Mouse (Mus musculus): ENCODE results near the gene Trappc11. TPM values are rescaled to one million over a fixed set of nuclear protein-coding genes. Genes with fewer than 3 reads are reported as not detected.

Gene Trappc11
- polyA plus RNA-seq, 1 experiment from 2014 or later: 14.7 TPM

DNA sequence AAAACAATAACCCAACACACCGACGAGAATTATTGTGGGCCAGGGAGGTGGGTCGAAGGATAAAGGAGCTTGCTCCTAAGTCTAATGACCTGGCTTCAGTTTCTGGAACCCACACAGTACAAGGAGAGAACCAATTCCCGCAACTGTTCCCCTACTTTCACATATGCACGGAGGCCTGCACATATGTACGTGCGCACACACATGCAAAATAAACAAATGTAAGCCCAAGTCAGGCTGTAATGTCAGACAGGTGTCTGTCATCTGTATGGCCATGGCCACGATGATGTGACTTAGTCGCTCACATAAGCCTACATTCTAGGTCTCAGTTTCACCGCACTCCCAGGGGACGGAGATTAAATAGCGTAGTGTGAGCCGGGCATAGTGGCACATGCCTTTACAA is 30.7 kb downstream of the Trappc11 start:
- Histone ChIP-seq H3K4me3 (ENCODE audit: low read depth, low read length) (no peak overlapping the region), H3K4me2 (ENCODE audit: low read depth, low read length) (no peak overlapping the region), H3K36me3 (ENCODE audit: control insufficient read depth, insufficient read depth) (peaks cover 14% of the 10 kb centered on the region), H3K27ac (ENCODE audit: low read length) (no peak overlapping the region), H3K27me3 (ENCODE audit: control insufficient read depth, insufficient read depth, low read depth, low read length) (no peaks in the 10 kb centered on the region), H3K9me3 (replicated peaks; ENCODE audit: control insufficient read depth, low read length) (no peaks in the 10 kb centered on the region), H3K4me1 (ENCODE audit: control insufficient read depth, low read depth, low read length) (no peaks in the 10 kb centered on the region), H3K9ac (ENCODE audit: low read depth, low read length) (no peak overlapping the region)
- WGBS (ENCODE audit: insufficient replicate concordance): 87% methylated on average over 13 of the region's 13 CpGs
- no peak for ATAC-seq (ENCODE audit: low read depth)

DNA sequence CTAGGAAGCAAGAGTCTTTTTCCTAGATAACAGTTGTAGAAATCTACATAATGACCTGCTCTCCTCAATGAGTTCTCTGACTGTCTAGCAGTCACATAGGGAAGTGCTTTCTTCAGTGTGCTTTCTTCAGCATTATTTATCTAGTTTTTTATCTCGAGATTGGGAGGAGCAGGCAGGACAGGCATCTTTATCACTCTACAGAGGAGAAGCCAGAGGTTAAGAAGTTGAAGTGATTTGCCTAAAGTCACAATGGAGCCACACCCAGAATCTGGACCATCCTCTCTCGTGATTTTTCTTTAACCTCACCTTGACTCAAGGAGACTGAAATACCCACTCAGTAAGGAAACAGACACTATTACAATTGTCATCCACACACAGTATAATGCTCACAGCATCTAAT is 31.3 kb downstream of the Trappc11 start:
- H3K4me2 ChIP-seq (ENCODE audit: low read depth, low read length): no peak overlapping the region
- H3K27ac ChIP-seq (ENCODE audit: low read length): no peak overlapping the region
- 47% methylated on average over 2 of the region's 2 CpGs for WGBS (ENCODE audit: insufficient replicate concordance)
- no peak overlapping the region for H3K9ac ChIP-seq (ENCODE audit: low read depth, low read length)
- H3K27me3 ChIP-seq (ENCODE audit: control insufficient read depth, insufficient read depth, low read depth, low read length): no peaks in the 10 kb centered on the region
- no peak for ATAC-seq (ENCODE audit: low read depth)
- no peak overlapping the region for H3K4me3 ChIP-seq (ENCODE audit: low read depth, low read length)
- no peaks in the 10 kb centered on the region for H3K9me3 ChIP-seq (replicated peaks; ENCODE audit: control insufficient read depth, low read length)
- H3K4me1 ChIP-seq (ENCODE audit: control insufficient read depth, low read depth, low read length): no peaks in the 10 kb centered on the region
- H3K36me3 ChIP-seq (ENCODE audit: control insufficient read depth, insufficient read depth): peaks cover 14% of the 10 kb centered on the region

DNA sequence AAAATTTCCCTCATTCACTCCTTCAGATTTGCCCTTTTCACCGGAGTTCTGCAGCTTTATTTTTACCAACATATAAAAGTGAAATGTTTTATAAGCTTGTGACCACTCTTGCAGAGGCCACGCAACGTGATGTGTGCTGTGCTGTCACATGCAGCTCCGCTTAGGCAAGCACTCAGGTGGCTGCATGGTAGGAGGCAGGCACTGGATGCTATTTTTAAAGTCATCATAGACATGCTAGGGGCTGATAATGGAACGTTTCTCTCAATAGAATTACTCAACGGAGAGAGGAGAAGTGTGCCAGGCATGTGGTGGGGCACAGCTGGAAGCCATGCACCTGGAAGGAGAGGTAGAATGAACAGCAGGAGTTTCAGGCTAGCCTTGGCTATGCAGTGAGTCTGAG is 37.8 kb downstream of the Trappc11 start:
- WGBS (ENCODE audit: insufficient replicate concordance): 72% methylated on average over 6 of the region's 6 CpGs
- Histone ChIP-seq H3K9ac (ENCODE audit: low read depth, low read length) (no peak overlapping the region), H3K9me3 (replicated peaks; ENCODE audit: control insufficient read depth, low read length) (no peaks in the 10 kb centered on the region), H3K4me3 (ENCODE audit: low read depth, low read length) (no peak overlapping the region), H3K36me3 (ENCODE audit: control insufficient read depth, insufficient read depth) (peaks cover 6% of the 10 kb centered on the region), H3K4me1 (ENCODE audit: control insufficient read depth, low read depth, low read length) (no peaks in the 10 kb centered on the region), H3K4me2 (ENCODE audit: low read depth, low read length) (no peak overlapping the region), H3K27ac (ENCODE audit: low read length) (no peak overlapping the region), H3K27me3 (ENCODE audit: control insufficient read depth, insufficient read depth, low read depth, low read length) (no peaks in the 10 kb centered on the region)
- no peak; the same call in 1 of the 2 replicates for ATAC-seq (ENCODE audit: low read depth)

DNA sequence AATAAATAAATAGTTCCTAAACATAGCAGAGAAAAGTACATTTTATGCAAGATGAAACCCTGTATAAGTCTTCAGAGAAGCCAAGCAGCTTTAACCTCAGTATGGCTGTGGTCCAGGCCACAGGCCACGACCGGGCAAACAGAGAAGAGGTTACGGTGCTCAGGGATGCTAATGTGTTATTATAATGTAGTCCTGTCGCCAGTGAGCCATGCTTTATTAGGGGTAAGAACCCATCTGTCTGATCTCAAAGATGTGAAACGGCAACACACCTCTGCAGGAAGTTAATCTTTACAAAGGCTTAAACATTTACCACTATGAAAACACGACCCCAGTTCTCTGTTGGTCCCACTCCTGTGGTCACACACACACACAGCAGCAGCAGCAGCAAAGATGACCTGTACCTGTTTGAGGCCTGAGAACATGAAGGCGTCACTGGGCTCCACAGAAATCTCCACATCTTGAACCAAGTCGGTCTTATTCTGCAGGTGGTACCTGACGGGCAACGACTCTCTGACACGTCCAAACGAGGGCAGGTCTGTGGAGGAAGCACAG is 38.6 kb downstream of the Trappc11 start:
- WGBS (ENCODE audit: insufficient replicate concordance): 62% methylated on average over 12 of the region's 12 CpGs
- peaks cover 8% of the 10 kb centered on the region for H3K36me3 ChIP-seq (ENCODE audit: control insufficient read depth, insufficient read depth)
- H3K4me2 ChIP-seq (ENCODE audit: low read depth, low read length): no peak overlapping the region; the same call in 1 of the 2 replicates
- ATAC-seq (ENCODE audit: low read depth): peak; percentile 87
- no peaks in the 10 kb centered on the region for H3K4me1 ChIP-seq (ENCODE audit: control insufficient read depth, low read depth, low read length)
- no peaks in the 10 kb centered on the region for H3K27me3 ChIP-seq (ENCODE audit: control insufficient read depth, insufficient read depth, low read depth, low read length)
- H3K27ac ChIP-seq (ENCODE audit: low read length): peak overlapping the region; percentile 55
- no peak overlapping the region for H3K4me3 ChIP-seq (ENCODE audit: low read depth, low read length)
- H3K9me3 ChIP-seq (replicated peaks; ENCODE audit: control insufficient read depth, low read length): no peaks in the 10 kb centered on the region
- no peak overlapping the region for H3K9ac ChIP-seq (ENCODE audit: low read depth, low read length)

DNA sequence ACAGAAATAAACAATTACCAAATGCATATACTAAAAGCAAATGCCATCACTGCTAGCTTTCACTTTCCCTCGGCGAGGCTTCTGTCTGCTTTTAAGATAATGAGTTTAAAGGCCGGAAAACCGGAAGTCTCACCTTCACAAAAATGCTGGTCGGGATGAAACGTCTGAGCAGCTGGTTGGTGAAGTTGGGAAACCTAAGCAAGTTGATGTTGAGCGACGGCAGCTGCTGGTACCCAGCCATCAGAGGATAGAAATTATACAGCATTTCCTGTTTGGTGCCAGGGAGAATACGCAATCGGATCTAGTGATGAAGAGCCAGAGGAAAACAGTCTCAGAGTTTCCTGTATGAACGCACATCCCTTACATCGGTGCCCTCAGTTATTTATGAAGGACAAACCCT is 40.2 kb downstream of the Trappc11 start:
- ATAC-seq (ENCODE audit: low read depth): no peak
- no peak overlapping the region for H3K4me3 ChIP-seq (ENCODE audit: low read depth, low read length)
- 77% methylated on average over 12 of the region's 12 CpGs for whole genome bisulfite sequencing (ENCODE audit: insufficient replicate concordance)
- no peak overlapping the region for H3K27ac ChIP-seq (ENCODE audit: low read length)
- H3K4me1 ChIP-seq (ENCODE audit: control insufficient read depth, low read depth, low read length): no peaks in the 10 kb centered on the region
- no peaks in the 10 kb centered on the region for H3K27me3 ChIP-seq (ENCODE audit: control insufficient read depth, insufficient read depth, low read depth, low read length)
- H3K9ac ChIP-seq (ENCODE audit: low read depth, low read length): no peak overlapping the region
- H3K4me2 ChIP-seq (ENCODE audit: low read depth, low read length): no peak overlapping the region
- H3K36me3 ChIP-seq (ENCODE audit: control insufficient read depth, insufficient read depth): peaks cover 6% of the 10 kb centered on the region
- no peaks in the 10 kb centered on the region for H3K9me3 ChIP-seq (replicated peaks; ENCODE audit: control insufficient read depth, low read length)

DNA sequence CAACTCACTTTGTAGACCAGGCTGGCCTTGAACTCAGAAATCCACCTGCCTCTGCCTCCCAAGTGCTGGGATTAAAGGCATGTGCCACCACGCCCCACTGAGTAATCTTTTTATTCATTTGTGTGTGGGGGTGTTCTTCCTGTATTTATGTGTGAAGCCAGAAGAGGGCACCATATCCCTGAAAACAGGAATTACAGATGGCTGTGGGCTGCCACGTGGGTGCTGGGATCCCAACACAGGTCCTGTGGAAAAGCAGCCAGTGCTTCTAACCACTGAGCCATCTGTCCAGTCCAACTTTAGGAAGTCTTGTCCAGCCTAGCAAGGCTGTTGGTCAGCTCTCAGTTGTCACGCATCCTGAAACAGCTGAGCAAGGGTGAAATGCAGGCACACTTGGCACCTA is 46.0 kb downstream of the Trappc11 start:
- Histone ChIP-seq H3K36me3 (ENCODE audit: control insufficient read depth, insufficient read depth) (peaks cover 10% of the 10 kb centered on the region), H3K9ac (ENCODE audit: low read depth, low read length) (no peak overlapping the region), H3K4me1 (ENCODE audit: control insufficient read depth, low read depth, low read length) (no peaks in the 10 kb centered on the region), H3K4me2 (ENCODE audit: low read depth, low read length) (no peak overlapping the region), H3K27ac (ENCODE audit: low read length) (no peak overlapping the region), H3K9me3 (replicated peaks; ENCODE audit: control insufficient read depth, low read length) (no peaks in the 10 kb centered on the region), H3K27me3 (ENCODE audit: control insufficient read depth, insufficient read depth, low read depth, low read length) (no peaks in the 10 kb centered on the region), H3K4me3 (ENCODE audit: low read depth, low read length) (no peak overlapping the region)
- 75% methylated on average over 3 of the region's 3 CpGs for WGBS (ENCODE audit: insufficient replicate concordance)
- ATAC-seq (ENCODE audit: low read depth): no peak

DNA sequence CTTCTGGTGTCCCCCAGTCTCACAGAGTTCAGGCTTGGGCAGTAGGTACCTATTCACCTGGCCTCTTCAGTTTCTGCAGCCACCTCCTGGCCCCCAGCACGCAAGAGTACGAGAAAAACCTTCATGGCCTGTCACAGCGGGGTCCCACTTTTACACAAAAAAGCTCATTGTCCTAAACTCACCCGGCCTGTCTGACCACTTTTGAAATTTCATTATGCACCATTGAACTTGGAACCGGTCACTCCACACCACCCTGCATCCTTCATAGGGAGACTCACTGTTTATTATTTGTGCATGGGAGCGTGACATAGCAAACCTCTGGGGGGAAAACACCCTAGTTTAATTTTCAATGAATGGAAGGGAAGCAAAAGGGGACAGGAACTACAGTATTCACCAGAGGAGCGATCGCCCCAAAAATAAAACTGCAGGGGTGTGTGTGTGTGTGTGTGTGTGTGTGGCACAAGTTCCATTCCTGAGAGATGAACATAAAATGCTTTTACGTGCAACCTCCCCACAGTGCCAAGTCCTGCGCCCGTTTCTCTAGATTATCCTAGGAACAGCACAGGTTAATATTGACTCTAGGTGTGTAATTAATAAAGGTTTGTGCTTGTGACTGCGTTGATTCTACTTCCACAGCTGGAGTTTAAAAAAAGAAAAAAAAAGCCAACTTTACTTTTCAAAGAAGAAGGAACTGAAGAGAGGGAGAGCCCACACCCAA is 50.8 kb downstream of the Trappc11 start:
- no peaks in the 10 kb centered on the region for H3K27me3 ChIP-seq (ENCODE audit: control insufficient read depth, insufficient read depth, low read depth, low read length)
- H3K36me3 ChIP-seq (ENCODE audit: control insufficient read depth, insufficient read depth): peaks cover 3% of the 10 kb centered on the region; the same call in 1 of the 2 replicates
- no peak overlapping the region for H3K9ac ChIP-seq (ENCODE audit: low read depth, low read length)
- 66% methylated on average over 12 of the region's 12 CpGs for WGBS (ENCODE audit: insufficient replicate concordance)
- no peaks in the 10 kb centered on the region for H3K4me1 ChIP-seq (ENCODE audit: control insufficient read depth, low read depth, low read length)
- no peak for ATAC-seq (ENCODE audit: low read depth)
- H3K4me2 ChIP-seq (ENCODE audit: low read depth, low read length): no peak overlapping the region
- H3K9me3 ChIP-seq (replicated peaks; ENCODE audit: control insufficient read depth, low read length): no peaks in the 10 kb centered on the region
- H3K27ac ChIP-seq (ENCODE audit: low read length): no peak overlapping the region
- no peak overlapping the region for H3K4me3 ChIP-seq (ENCODE audit: low read depth, low read length)

DNA sequence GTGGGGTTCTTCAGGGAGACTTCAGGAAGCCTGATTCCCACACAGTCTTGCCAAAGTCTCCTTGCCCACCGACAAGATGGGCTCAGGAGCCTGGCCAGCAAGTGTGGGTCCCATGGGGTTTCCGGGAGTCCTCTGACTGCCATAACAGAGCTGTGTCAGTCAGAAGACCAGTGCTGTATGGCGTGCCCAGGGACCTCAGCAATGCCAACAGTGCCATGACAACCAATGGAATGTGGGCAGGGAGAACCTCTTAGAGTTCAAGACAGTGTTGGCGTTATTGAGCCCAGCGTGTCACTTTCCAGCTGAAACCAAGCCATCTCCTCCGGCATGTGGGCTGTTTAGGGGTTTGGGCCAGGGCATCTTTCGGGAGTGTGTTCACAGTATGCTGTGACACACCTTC is 53.2 kb downstream of the Trappc11 start:
- Histone ChIP-seq H3K9me3 (replicated peaks; ENCODE audit: control insufficient read depth, low read length) (no peaks in the 10 kb centered on the region), H3K4me3 (ENCODE audit: low read depth, low read length) (no peak overlapping the region), H3K27ac (ENCODE audit: low read length) (no peak overlapping the region), H3K9ac (ENCODE audit: low read depth, low read length) (no peak overlapping the region), H3K4me1 (ENCODE audit: control insufficient read depth, low read depth, low read length) (no peaks in the 10 kb centered on the region), H3K4me2 (ENCODE audit: low read depth, low read length) (no peak overlapping the region), H3K36me3 (ENCODE audit: control insufficient read depth, insufficient read depth) (no peaks in the 10 kb centered on the region), H3K27me3 (ENCODE audit: control insufficient read depth, insufficient read depth, low read depth, low read length) (no peaks in the 10 kb centered on the region)
- WGBS (ENCODE audit: insufficient replicate concordance): 72% methylated on average over 7 of the region's 7 CpGs
- no peak for ATAC-seq (ENCODE audit: low read depth)

DNA sequence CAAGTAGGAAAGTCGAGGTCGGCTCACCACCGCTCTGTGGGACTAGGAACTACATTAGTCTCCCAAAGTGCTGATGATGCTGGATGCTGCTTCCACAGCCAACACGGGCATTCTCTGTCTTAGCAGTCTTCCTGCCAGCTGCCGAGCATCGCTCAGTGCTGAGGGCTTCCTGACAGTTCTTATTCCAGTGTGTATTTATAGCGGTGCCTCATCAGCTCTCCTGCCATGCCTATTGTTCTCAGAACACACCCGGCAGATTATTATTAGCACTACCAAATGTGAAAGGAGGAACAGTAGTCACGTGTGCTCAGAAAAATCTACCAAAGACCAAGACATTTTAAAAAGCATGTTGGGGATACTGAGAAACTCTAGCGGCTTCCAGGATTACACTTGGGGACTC is 71.6 kb downstream of the Trappc11 start:
- Histone ChIP-seq H3K36me3 (ENCODE audit: control insufficient read depth, insufficient read depth) (no peaks in the 10 kb centered on the region), H3K4me1 (ENCODE audit: control insufficient read depth, low read depth, low read length) (no peaks in the 10 kb centered on the region), H3K4me3 (ENCODE audit: low read depth, low read length) (no peak overlapping the region), H3K27ac (ENCODE audit: low read length) (no peak overlapping the region), H3K4me2 (ENCODE audit: low read depth, low read length) (no peak overlapping the region), H3K9ac (ENCODE audit: low read depth, low read length) (no peak overlapping the region), H3K9me3 (replicated peaks; ENCODE audit: control insufficient read depth, low read length) (no peaks in the 10 kb centered on the region), H3K27me3 (ENCODE audit: control insufficient read depth, insufficient read depth, low read depth, low read length) (no peaks in the 10 kb centered on the region)
- 0 out of 2 replicates have a peak, but pooled peaks have one; percentile 19 for ATAC-seq (ENCODE audit: low read depth)
- WGBS (ENCODE audit: insufficient replicate concordance): 57% methylated on average over 10 of the region's 10 CpGs

Data from liver, embryonic 16.5 days (tissue).